15 mouse cellular contexts compared by ENCODE assay signal in the genomic region with DNA sequence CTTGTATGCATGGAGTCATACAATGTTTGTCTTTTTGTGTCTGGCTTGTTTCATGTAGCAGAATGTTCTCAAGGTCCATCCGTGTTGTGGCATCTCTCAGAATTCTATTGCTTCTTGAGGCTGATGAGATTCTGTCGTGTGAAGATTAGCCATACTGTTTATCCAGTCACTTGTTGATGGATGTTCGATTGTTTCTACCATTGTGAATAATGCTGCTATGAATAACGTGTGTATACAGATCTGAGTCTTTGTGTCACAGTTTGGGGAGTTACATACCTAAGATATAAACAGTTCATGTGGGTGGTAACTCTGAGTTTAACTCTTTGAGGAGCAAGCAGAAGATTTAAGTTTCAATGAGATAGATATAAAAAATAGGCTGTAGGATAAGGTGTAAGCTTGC.
"Had no signal": no experiment of that assay in that cellular context is flagged by ENCODE, and none has a peak within 500 bp of the region (broad histone marks: within the 10 kb centered on the region; RNA-seq: fewer than 3 reads in every experiment).

No protein-coding gene starts in this region.

- H3K36me3 ChIP-seq: stomach, embryonic 15.5 days had no signal

- H3K4me2 ChIP-seq: neural tube, embryonic 15.5 days; stomach, embryonic 15.5 days had no signal

- H3K4me3 ChIP-seq: neural tube, embryonic 15.5 days; stomach, embryonic 15.5 days had no signal

- H3K4me1 ChIP-seq: neural tube, embryonic 15.5 days; stomach, embryonic 15.5 days had no signal

- H3K27ac ChIP-seq: neural tube, embryonic 15.5 days; stomach, embryonic 15.5 days; stomach, postnatal 0 days had no signal

- DNase-seq: retina, postnatal 1 day; right cerebral cortex, adult 18-20 months; right cerebral cortex, postnatal 14 days; right cerebral cortex, postnatal 25 days; right cerebral cortex, postnatal 4 days; spleen, adult 18-20 months; thymus, adult 18-20 months; thymus, adult 2 months; thymus, postnatal 14 days; thymus, postnatal 25 days; thymus, postnatal 36 days; thymus, postnatal 4 days had no signal

- H3K9me3 ChIP-seq: neural tube, embryonic 15.5 days; stomach, embryonic 15.5 days had no signal

- H3K27me3 ChIP-seq: neural tube, embryonic 15.5 days; stomach, embryonic 15.5 days had no signal

- H3K9ac ChIP-seq: neural tube, embryonic 15.5 days; stomach, embryonic 15.5 days had no signal
